Mouse (Mus musculus): ENCODE measurements at regions not wholly inside any gene's neighbourhood (a gene's known extent, or its start where the extent isn't known, plus 50 kb on each side); places are given as distances from the start of the nearest gene placed in this dataset.

- peak; percentile 40 to 45 for DNase-seq
These were observed 503.7 kb upstream of the Nox3 start for GRCm38 (mm10) chr17:4199698-4200153.

GRCm38 (mm10) chr17:4201300-4201699 is 505.2 kb upstream of the Nox3 start:
- DNase-seq = no peak

- DNase-seq = no peak
These were observed 512.3 kb upstream of the Nox3 start for GRCm38 (mm10) chr17:4208142-4208925.

- DNase-seq = no peak
These were observed 513.6 kb upstream of the Nox3 start for GRCm38 (mm10) chr17:4209650-4210049.

- DNase-seq = no peak
These were observed 516.5 kb upstream of the Nox3 start for GRCm38 (mm10) chr17:4212586-4212985.

GRCm38 (mm10) chr17:4214970-4215369 is 518.9 kb upstream of the Nox3 start:
- no peak for DNase-seq

GRCm38 (mm10) chr17:4216203-4216602 is 520.1 kb upstream of the Nox3 start:
- no peak for DNase-seq

GRCm38 (mm10) chr17:4216750-4217149 is 520.7 kb upstream of the Nox3 start:
- DNase-seq = no peak

GRCm38 (mm10) chr17:4220661-4221360 is 524.8 kb upstream of the Nox3 start:
- DNase-seq = peak; percentile 11 to 42

- peak; percentile 37 to 62 for DNase-seq
These were observed 531.8 kb upstream of the Nox3 start for GRCm38 (mm10) chr17:4227889-4228288.

GRCm38 (mm10) chr17:4229969-4230368 is 533.9 kb upstream of the Nox3 start:
- no peak for DNase-seq

- DNase-seq = peak in 1 of 2 experiments; percentile 29
These were observed 554.4 kb upstream of the Nox3 start for GRCm38 (mm10) chr17:4250476-4250875.

GRCm38 (mm10) chr17:4265471-4265870 is 569.4 kb upstream of the Nox3 start:
- DNase-seq = no peak

- DNase-seq = peak in 1 of 2 experiments; percentile 23
These were observed 569.9 kb upstream of the Nox3 start for GRCm38 (mm10) chr17:4265946-4266345.

- no peak for DNase-seq
These were observed 570.4 kb upstream of the Nox3 start for GRCm38 (mm10) chr17:4266487-4266886.

GRCm38 (mm10) chr17:4268380-4268779 is 572.3 kb upstream of the Nox3 start:
- DNase-seq = peak; percentile 57 to 69

- DNase-seq = no peak
These were observed 576.4 kb upstream of the Nox3 start for GRCm38 (mm10) chr17:4272456-4272855.

GRCm38 (mm10) chr17:4276722-4277121 is 580.7 kb upstream of the Nox3 start:
- no peak for DNase-seq

GRCm38 (mm10) chr17:4278239-4278827 is 582.3 kb upstream of the Nox3 start:
- DNase-seq = no peak

GRCm38 (mm10) chr17:4281451-4281850 is 585.4 kb upstream of the Nox3 start:
- no peak for DNase-seq

GRCm38 (mm10) chr17:4291418-4291817 is 595.4 kb upstream of the Nox3 start:
- no peak for DNase-seq

GRCm38 (mm10) chr17:4296521-4297155 is 600.6 kb upstream of the Nox3 start:
- DNase-seq = peak in 1 of 2 experiments; percentile 18

- no peak for DNase-seq
These were observed 601.1 kb upstream of the Nox3 start for GRCm38 (mm10) chr17:4297156-4297535.
